Mouse (Mus musculus): Measurements from ENCODE around the gene Emx1. TPM values are rescaled to one million over a fixed set of nuclear protein-coding genes. Genes with fewer than 3 reads are reported as not detected.
"Not testable (repeated sequence)": the region's sequence is repeated elsewhere in the genome, so short reads cannot be mapped to it uniquely, and the experiment has no call there.

The Emx1 gene
- not detected in 2 replicates for polyA plus RNA-seq (2012; ENCODE audit: insufficient read depth, low replicate concordance)

- peaks cover 15% of the 10 kb centered on the region for H3K4me1 ChIP-seq
- TF ChIP-seq FLI1 (IDR thresholded peaks at IDR 0.05; ENCODE audit: low read length) (no peak), GATA1 (IDR thresholded peaks at IDR 0.05; ENCODE audit: borderline replicate concordance, low read length) (no peak)
- peaks cover 82% of the 10 kb centered on the region for H3K27me3 ChIP-seq (replicated peaks)
- H3K4me3 ChIP-seq (replicated peaks) = no peak within 1 kb of the TSS
- H3K36me3 ChIP-seq (replicated peaks; ENCODE audit: low read length) = no peaks in the 10 kb centered on the region
- H3K9me3 ChIP-seq = 0 out of 2 replicates have a peak, but pooled peaks cover 5% of the 10 kb centered on the region
Measured at GRCm38 (mm10) chr6:85187340-85188211, at the start of gene Emx1. Gene Emx1 (plus strand): TSS chr6:85187438.

DNA sequence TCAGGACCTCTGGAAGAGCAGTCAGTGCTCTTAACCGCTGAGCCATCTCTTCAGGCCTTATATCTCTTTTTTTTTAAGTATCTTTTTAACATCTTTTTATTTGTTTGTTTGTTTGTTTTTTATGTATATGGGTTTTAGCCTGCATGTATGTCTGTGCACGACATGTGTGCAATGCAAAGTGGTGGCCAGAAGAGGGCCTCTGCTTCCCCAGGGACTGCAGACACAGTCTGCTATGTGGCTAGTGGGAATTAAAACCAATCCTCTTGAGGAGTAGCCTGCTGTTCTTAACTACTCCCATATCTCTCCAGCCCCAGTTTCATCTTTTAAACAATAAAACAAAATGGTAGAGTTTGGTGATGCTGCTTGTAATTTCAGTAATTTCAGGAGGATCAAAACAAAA, 47.7 kb upstream of the Emx1 start:
- Histone ChIP-seq H3K4me3 (replicated peaks) (no peak overlapping the region), H3K9me3 (no peaks in the 10 kb centered on the region), H3K4me1 (peaks cover 25% of the 10 kb centered on the region), H3K36me3 (replicated peaks; ENCODE audit: low read length) (peaks cover under 1% of the 10 kb centered on the region), H3K27me3 (replicated peaks) (peaks cover 9% of the 10 kb centered on the region)
- TF ChIP-seq GATA1 (IDR thresholded peaks at IDR 0.05; ENCODE audit: borderline replicate concordance, low read length) (no peak), FLI1 (IDR thresholded peaks at IDR 0.05; ENCODE audit: low read length) (no peak)

GRCm38 (mm10) chr6:85141013-85141412, 46.2 kb upstream of the Emx1 start:
- H3K9me3 ChIP-seq; H3K4me3 ChIP-seq (replicated peaks); H3K36me3 ChIP-seq (replicated peaks; ENCODE audit: low read length): not testable (repeated sequence)
- H3K27me3 ChIP-seq (replicated peaks) = peaks cover 22% of the 10 kb centered on the region
- peaks cover 16% of the 10 kb centered on the region for H3K4me1 ChIP-seq

DNA sequence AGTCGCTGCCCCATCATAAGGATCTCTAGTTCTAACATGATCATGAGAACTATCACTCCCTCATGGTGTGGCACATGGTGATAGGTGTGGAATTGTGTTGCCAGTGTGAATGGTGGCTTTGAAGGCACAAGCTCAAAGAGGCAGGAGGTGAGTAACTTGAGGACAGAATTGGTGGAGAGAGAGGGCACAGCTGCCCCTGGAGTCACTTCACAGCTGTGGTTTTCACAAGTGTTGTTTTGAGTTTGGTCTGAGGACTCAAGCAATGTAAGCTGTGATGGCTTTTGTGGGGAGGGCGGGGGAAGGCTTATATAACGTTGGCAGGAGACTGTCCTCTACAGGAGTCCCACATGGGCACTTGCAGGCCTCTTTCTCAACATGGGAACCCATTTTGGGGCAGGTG, 42.8 kb upstream of the Emx1 start:
- no peak overlapping the region for H3K4me3 ChIP-seq (replicated peaks)
- no peak for TF ChIP-seq GATA1 (IDR thresholded peaks at IDR 0.05; ENCODE audit: borderline replicate concordance, low read length)
- no peak for TF ChIP-seq FLI1 (IDR thresholded peaks at IDR 0.05; ENCODE audit: low read length)
- no peaks in the 10 kb centered on the region for H3K36me3 ChIP-seq (replicated peaks; ENCODE audit: low read length)
- H3K27me3 ChIP-seq (replicated peaks) = peaks cover 40% of the 10 kb centered on the region
- peaks cover 5% of the 10 kb centered on the region; the same call in 1 of the 2 replicates for H3K4me1 ChIP-seq
- H3K9me3 ChIP-seq = no peaks in the 10 kb centered on the region

DNA sequence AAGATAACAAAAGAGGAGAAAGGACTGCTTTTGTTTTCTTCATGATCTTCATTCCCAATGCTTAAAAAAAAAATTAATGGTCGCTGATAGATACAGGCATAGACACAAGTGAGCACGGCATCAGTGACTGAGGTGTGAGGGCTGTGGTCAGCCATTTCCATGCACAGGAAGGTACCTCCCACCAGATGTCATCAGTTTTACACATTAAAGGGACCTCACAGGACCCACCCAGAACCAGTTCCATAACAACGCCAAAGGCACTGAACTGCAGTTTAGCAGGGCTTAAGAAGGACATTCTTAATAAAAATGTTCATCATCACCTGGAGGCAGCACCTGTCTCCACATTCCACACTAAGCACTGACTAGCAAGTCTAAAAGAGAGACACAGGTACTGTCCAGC, 39.6 kb upstream of the Emx1 start:
- Histone ChIP-seq H3K36me3 (replicated peaks; ENCODE audit: low read length) (no peaks in the 10 kb centered on the region), H3K9me3 (no peaks in the 10 kb centered on the region), H3K27me3 (replicated peaks) (peaks cover 55% of the 10 kb centered on the region), H3K4me1 (no peaks in the 10 kb centered on the region), H3K4me3 (replicated peaks) (no peak overlapping the region)
- no peak for TF ChIP-seq FLI1 (IDR thresholded peaks at IDR 0.05; ENCODE audit: low read length)
- no peak for TF ChIP-seq GATA1 (IDR thresholded peaks at IDR 0.05; ENCODE audit: borderline replicate concordance, low read length)

- Histone ChIP-seq H3K27me3 (replicated peaks) (peaks cover 51% of the 10 kb centered on the region), H3K9me3 (no peaks in the 10 kb centered on the region), H3K4me3 (replicated peaks) (no peak overlapping the region), H3K36me3 (replicated peaks; ENCODE audit: low read length) (no peaks in the 10 kb centered on the region), H3K4me1 (peaks cover 13% of the 10 kb centered on the region)
- TF ChIP-seq FLI1 (IDR thresholded peaks at IDR 0.05; ENCODE audit: low read length) (no peak), GATA1 (IDR thresholded peaks at IDR 0.05; ENCODE audit: borderline replicate concordance, low read length) (no peak)
Measured at GRCm38 (mm10) chr6:85150386-85150785, 36.9 kb upstream of the Emx1 start.

- peaks cover 30% of the 10 kb centered on the region for H3K27me3 ChIP-seq (replicated peaks)
- H3K4me1 ChIP-seq = peaks cover 13% of the 10 kb centered on the region
- TF ChIP-seq GATA1 (IDR thresholded peaks at IDR 0.05; ENCODE audit: borderline replicate concordance, low read length) (no peak), FLI1 (IDR thresholded peaks at IDR 0.05; ENCODE audit: low read length) (no peak)
- H3K9me3 ChIP-seq = no peaks in the 10 kb centered on the region
- no peaks in the 10 kb centered on the region for H3K36me3 ChIP-seq (replicated peaks; ENCODE audit: low read length)
- no peak overlapping the region for H3K4me3 ChIP-seq (replicated peaks)
Measured at GRCm38 (mm10) chr6:85153970-85154540, 33.2 kb upstream of the Emx1 start.

GRCm38 (mm10) chr6:85154861-85155528, 32.2 kb upstream of the Emx1 start:
- Histone ChIP-seq H3K4me1 (peaks cover 13% of the 10 kb centered on the region), H3K4me3 (replicated peaks) (peak overlapping the region; percentile 84), H3K27me3 (replicated peaks) (peaks cover 29% of the 10 kb centered on the region), H3K9me3 (no peaks in the 10 kb centered on the region), H3K36me3 (replicated peaks; ENCODE audit: low read length) (no peaks in the 10 kb centered on the region)
- TF ChIP-seq FLI1 (IDR thresholded peaks at IDR 0.05; ENCODE audit: low read length) (no peak), GATA1 (IDR thresholded peaks at IDR 0.05; ENCODE audit: borderline replicate concordance, low read length) (no peak)

GRCm38 (mm10) chr6:85156551-85156950, 30.7 kb upstream of the Emx1 start:
- peaks cover 13% of the 10 kb centered on the region for H3K4me1 ChIP-seq
- not testable (repeated sequence) for H3K36me3 ChIP-seq (replicated peaks; ENCODE audit: low read length); H3K4me3 ChIP-seq (replicated peaks); H3K9me3 ChIP-seq
- peaks cover 28% of the 10 kb centered on the region for H3K27me3 ChIP-seq (replicated peaks)

DNA sequence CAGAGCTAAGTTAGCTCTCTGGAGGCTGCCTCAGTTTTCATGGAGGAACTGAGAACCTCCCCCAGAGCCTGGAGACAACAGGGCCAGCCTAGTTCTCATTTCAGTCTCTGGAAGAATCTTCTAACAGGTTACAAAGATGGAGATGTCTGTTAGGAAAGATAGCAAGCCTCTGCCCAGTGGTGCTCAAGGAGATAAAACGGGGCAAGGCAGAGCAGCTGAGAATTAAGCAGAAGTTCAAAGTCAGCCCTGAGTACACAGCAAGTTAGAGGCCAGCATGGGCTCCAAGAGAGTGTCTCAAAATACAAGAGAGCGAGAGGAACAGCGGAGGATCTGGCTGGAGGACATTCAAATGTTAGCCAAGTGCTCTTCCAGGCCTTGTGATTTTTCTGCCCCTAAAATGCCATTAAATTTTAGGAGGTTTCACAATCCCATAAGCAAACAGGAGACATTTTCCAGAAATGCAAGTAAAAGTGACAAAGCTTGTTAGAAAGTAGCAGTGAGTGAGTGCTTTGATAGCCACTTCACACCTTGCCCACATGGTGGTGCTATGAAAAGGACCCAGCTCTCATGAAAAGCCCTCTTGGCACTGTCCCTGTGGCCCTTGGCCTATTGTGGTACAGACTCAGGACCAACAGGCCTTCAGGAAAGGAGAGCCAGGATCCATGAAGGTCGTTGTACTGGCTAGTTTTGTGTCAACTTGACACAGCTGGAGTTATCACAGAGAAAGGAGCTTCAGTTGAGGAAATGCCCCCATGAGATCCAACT, 29.0 kb upstream of the Emx1 start:
- H3K27me3 ChIP-seq (replicated peaks) = peaks cover 30% of the 10 kb centered on the region
- H3K9me3 ChIP-seq; H3K36me3 ChIP-seq (replicated peaks; ENCODE audit: low read length); H3K4me3 ChIP-seq (replicated peaks): not testable (repeated sequence)
- peaks cover 13% of the 10 kb centered on the region for H3K4me1 ChIP-seq

DNA sequence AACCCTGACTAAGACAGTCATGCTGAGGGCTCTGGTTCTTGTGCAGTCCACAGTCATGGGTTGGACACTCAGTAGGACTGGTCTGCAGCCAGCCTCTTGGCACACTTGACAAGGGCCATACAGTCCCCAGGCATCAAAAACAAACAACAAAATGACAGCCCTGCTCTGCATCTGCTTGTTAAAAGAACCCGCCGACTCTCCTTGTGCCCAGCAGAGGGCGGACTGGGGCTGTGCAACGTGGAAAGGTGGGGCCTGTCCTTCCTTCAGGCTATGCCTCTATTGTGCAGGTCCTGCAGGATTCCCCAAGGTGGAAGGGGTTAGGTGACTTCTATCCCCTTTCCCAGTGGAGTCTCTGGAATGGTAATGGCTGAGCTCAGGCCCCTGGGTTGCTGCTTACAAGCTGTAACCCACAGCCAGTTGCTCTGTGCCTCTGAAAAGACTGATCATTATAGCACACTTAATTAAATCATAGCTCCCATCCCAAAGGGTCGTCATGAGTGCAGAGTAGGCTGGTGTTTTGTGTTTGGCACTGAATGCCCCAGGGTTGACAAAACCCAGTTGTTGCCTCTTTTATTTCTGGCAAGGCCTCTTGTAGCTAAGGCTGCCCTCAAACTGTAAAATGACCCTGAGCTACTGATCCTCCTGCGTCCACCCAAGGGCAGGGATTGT, 28.0 kb upstream of the Emx1 start:
- H3K36me3 ChIP-seq (replicated peaks; ENCODE audit: low read length) = not testable (repeated sequence)
- H3K27me3 ChIP-seq (replicated peaks) = peaks cover 33% of the 10 kb centered on the region

More for the DNA sequence above, 28.0 kb upstream of the Emx1 start:
- not testable (repeated sequence) for H3K4me1 ChIP-seq; H3K9me3 ChIP-seq; H3K4me3 ChIP-seq (replicated peaks)
